Mouse (Mus musculus) right cerebral cortex, postnatal 14 days (tissue): ENCODE data around the gene Calr4.

Experiments used
- DNase-seq: peaks from one replicate; pipeline ENCODE4 v3.0.0; 2022

Gene Calr4

DNA sequence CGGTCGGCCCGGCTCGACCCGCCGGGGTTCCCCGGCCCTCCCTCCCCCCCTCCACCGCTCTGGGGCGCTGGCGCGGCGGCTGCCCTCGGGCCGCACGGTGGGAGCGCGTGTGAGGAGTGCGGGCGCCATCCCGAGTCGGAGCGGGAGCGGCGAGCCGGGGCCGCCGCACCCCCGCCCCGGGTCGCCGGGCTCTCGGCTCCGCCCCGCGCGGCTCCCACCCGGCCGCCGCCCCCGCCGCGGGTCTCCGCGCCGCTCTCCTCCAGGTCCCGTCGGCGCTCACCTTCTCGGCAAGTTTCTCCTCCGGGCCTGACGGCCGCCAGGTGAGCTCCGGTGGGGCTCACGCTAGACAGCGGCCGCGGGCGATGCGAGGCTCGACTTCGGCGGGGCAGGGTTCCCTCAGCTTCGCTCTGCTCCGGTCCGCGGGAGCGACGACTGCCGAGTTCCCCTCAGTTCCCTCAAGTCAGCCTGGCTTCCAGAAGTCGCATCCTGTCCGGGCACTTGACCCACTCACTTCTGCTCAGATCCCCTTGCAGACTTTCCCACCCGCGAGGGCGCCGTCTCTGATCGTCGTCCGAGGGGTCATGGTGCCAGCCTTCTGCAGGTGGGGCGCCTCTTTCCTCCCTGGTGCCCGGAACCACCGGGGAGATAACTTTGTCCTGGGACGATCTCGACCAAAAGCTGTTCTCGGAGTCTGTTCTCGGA lies 46.3 kb downstream of the Calr4 start:
- DNase-seq = peak; percentile 19

DNA sequence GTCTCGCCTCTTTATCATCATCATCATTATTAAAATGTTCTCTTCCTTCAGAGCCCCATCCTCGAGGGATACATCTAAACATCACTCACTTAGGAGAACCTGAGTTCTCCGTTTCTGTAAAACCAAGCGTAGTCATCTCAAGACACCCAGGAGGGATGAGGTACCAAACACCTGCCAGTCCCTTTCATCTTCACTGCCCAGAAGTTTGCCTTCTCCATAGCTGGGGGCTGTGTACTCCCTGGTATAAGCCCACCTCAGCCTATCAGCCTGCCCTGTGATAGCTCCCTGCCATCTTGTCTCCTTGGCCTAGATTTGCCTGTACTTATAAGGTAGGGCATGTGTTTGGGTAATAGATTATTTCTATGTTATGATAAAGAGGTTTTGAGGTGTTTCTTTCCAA lies 46.9 kb downstream of the Calr4 start:
- no peak for DNase-seq

- DNase-seq = no peak
These were observed 47.7 kb downstream of the Calr4 start for GRCm38 (mm10) chr4:109281946-109282345.

DNA sequence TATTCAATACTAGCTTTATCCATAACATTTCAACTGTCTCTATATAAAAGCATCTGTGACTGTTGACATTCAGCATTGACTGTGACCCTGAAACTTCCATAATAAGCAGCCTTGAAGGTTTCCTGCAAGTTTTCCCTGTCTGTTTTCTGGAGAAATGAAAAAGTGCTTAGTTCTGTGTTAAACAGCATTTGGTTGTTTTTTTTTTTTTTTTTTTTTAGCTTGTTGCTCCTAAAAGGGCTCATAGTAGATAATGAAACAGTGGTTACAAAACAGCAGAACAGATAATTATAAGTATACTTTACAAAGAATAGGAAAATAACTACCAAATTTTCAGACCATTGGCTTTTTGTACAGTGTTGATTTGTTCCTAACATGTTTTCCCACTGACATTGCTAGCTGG lies 60.3 kb downstream of the Calr4 start:
- DNase-seq = no peak

- DNase-seq = no peak
These were observed 62.2 kb downstream of the Calr4 start for GRCm38 (mm10) chr4:109296510-109296909.

- DNase-seq = no peak
These were observed 64.9 kb downstream of the Calr4 start for GRCm38 (mm10) chr4:109299136-109299535.
